Comparison of ENCODE assay signal across 10 mouse cellular contexts in the genomic region with DNA sequence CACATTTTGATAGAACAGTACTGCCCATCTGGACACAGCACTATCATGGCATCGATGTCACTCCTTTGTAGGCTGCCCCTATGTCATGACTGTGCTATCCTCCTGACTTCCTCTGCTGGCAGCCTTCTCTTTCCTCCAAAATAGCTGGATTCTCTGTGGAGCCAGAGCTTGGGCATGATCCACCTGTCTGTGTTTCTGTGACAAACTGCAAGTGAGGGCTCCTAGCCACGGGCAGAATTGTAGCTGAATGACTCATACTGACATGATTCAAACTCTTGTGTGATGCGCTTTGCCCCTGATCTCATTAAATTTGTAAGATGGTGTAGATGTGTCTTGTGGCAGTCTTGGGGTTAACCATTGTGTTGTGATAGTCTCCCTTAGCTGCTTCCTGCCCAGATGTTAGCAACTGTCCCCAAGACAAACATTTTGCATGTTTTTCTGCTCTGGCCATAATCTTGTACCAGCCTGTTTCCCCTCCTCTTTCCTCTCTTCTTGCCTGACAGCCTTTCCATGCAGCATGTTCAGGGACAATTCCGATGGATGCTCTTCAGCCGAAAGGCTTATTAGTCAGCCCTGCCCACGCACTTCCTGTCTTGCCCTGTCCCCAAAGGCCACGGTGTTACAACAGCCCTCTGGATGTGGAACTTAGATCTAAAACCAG.
A peak's percentile ranks its signal among the peaks of the same experiment; 100 is the strongest.
DNase-seq lines count a peak whose midpoint lies in the region; ATAC-seq lines count a peak whose summit lies in the region.
"Had no signal": no experiment of that assay in that cellular context is flagged by ENCODE, and none has a peak within 500 bp of the region (broad histone marks: within the 10 kb centered on the region; RNA-seq: fewer than 3 reads in every experiment).

No protein-coding gene starts in this region.

- H3K9ac ChIP-seq in hindbrain, embryonic 12.5 days, result no peak overlapping the region
- H3K9ac ChIP-seq in intestine, embryonic 15.5 days, result no peak overlapping the region
- H3K9ac ChIP-seq: lung, embryonic 15.5 days had no signal

- 78% methylated on average over 7 of the region's 7 CpGs for WGBS in hindbrain, embryonic 12.5 days
- WGBS in intestine, embryonic 15.5 days, result 58% methylated on average over 7 of the region's 7 CpGs

- no peak overlapping the region for H3K4me3 ChIP-seq in hindbrain, embryonic 12.5 days
- no peak overlapping the region for H3K4me3 ChIP-seq in intestine, embryonic 15.5 days (replicated peaks)
- H3K4me3 ChIP-seq: lung, embryonic 15.5 days had no signal

- H3K27ac ChIP-seq in hindbrain, embryonic 12.5 days, result no peak overlapping the region
- no peak overlapping the region for H3K27ac ChIP-seq in intestine, embryonic 15.5 days
- H3K27ac ChIP-seq: lung, embryonic 15.5 days had no signal

- H3K9me3 ChIP-seq in hindbrain, embryonic 12.5 days (replicated peaks), result no peaks in the 10 kb centered on the region
- H3K9me3 ChIP-seq in intestine, embryonic 15.5 days, result no peaks in the 10 kb centered on the region
- H3K9me3 ChIP-seq: lung, embryonic 15.5 days had no signal

- H3K27me3 ChIP-seq in hindbrain, embryonic 12.5 days, result no peaks in the 10 kb centered on the region
- no peaks in the 10 kb centered on the region for H3K27me3 ChIP-seq in intestine, embryonic 15.5 days (replicated peaks)
- H3K27me3 ChIP-seq: lung, embryonic 15.5 days had no signal

- peak; percentile 11 for DNase-seq in thymus, postnatal 25 days
- DNase-seq in thymus, postnatal 36 days, result no peak
- DNase-seq in brain, adult 2 months (ENCODE audit: low read depth, low spot score), result peak; percentile 89
- no peak for DNase-seq in urinary bladder, postnatal 25 days (ENCODE audit: low spot score)
- DNase-seq in layer of hippocampus, postnatal 14 days (ENCODE audit: low spot score in 2 of 2), result no peak

- H3K36me3 ChIP-seq in hindbrain, embryonic 12.5 days, result no peaks in the 10 kb centered on the region
- no peaks in the 10 kb centered on the region for H3K36me3 ChIP-seq in intestine, embryonic 15.5 days
- H3K36me3 ChIP-seq: lung, embryonic 15.5 days had no signal

- H3K4me1 ChIP-seq in hindbrain, embryonic 12.5 days, result peaks cover 24% of the 10 kb centered on the region
- H3K4me1 ChIP-seq in intestine, embryonic 15.5 days (replicated peaks), result peaks cover 9% of the 10 kb centered on the region; the same call in 1 of the 2 replicates

- ATAC-seq in inflammation-experienced regulatory T-cells, adult 6 months, result peak; percentile 64
- no peak for ATAC-seq in hindbrain, embryonic 12.5 days (ENCODE audit: low FRiP score)
- ATAC-seq in intestine, embryonic 15.5 days, result no peak
- ATAC-seq: intestine, embryonic 16.5 days had no signal

- H3K4me2 ChIP-seq in hindbrain, embryonic 12.5 days (replicated peaks), result no peak overlapping the region
- no peak overlapping the region for H3K4me2 ChIP-seq in intestine, embryonic 15.5 days (replicated peaks)
- H3K4me2 ChIP-seq: lung, embryonic 15.5 days had no signal

Comparison
In these comparisons a context has a peak if more than half of its experiments do, and no peak if none do; other contexts are left out.
1. DNase-seq: peak in thymus, postnatal 25 days (single experiment) and brain, adult 2 months (single experiment); none in thymus, postnatal 36 days (0 of 2), urinary bladder, postnatal 25 days (single experiment) and layer of hippocampus, postnatal 14 days (0 of 2).